Mouse (Mus musculus) cerebellum, postnatal 36 days (tissue): ENCODE data around the gene Taf1a.

Experiments
- DNase-seq, 2 experiments: peaks; one replicate each; pipeline ENCODE4 v3.0.0; 2021 to 2022; ENCODE audit warnings: mixed read lengths in 2 of 2

The Taf1a gene

DNA sequence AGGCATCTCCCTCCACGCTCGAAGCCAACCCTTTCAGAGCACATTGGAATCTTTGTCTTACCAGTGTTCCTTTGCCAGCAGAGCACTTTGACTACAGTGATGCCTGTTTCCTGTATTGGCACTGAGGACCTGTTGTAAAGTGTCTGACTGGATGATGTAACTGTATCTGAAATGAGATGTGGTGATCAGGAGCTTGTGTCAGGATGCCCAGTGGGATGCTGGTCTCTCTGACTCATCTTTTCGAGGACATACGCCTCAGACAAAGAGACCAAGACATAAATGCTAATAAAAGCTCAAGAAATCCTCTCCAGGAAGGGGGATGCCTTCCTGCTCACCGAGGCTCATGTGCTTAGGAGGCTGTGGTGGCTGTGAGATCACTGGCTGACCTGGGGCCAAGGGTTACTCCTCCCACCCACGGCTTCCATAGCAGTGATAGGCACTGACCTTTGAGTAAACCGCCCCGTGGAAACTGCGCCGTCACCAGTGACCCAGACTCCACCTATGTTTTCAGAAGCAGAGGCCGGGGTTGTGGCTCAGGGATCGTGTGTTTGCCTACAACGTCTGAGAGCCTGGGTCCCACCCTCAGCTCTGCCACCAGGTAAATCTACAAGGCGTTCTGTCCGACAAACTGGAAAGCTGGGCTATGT lies 25.4 kb downstream of the Taf1a start:
- DNase-seq: no peak

DNA sequence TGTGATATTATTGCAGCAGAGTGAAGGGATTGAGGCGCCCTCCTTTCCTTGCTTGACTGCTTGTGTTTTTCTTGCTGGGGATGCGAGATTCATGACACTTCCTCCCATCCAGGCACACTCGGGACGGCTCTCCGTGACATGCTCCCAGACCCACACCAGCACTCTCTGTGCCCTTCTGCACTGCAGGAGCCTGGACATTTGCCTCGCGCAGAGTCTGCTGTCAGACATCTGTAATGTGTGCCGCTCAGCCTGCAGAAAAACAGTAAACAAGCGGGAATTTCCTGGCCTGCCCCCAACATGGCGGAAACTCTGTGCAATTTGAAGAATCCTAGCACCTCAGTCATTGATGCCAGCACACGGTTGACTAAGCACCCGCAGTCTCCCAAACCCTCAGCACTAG lies 29.1 kb downstream of the Taf1a start, which contains the start of gene Hhipl2:
TSS of gene Hhipl2 (plus strand) at position 343 of the 400 bp plus-strand sequence.
- no peak for DNase-seq

GRCm38 (mm10) chr1:183419741-183420140 lies 31.0 kb downstream of the Taf1a start:
- peak; percentile 15 to 24 for DNase-seq

- no peak for DNase-seq
These were observed 31.5 kb downstream of the Taf1a start for GRCm38 (mm10) chr1:183420296-183420695.

DNA sequence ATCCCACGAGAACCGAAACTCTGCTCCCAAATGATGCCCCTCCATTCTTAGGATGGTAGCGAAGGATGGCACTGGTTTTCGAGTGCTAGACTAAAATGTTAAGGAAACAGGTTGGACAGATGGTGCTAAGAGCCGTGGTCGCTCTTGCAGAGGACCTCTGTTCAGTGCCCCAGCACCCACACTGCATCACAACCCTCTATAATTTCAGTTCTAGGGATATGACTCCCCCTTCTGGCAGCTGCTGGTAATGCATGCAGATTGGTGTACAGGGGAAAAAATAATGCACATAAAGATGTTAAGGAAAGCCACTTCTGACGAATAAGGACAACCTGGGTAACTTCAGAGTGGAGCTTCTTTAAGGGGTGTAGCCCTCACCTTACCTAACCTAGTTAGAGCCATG lies 35.3 kb downstream of the Taf1a start:
- DNase-seq: no peak

- DNase-seq: no peak
These were observed 46.1 kb downstream of the Taf1a start for GRCm38 (mm10) chr1:183434918-183435317.

DNA sequence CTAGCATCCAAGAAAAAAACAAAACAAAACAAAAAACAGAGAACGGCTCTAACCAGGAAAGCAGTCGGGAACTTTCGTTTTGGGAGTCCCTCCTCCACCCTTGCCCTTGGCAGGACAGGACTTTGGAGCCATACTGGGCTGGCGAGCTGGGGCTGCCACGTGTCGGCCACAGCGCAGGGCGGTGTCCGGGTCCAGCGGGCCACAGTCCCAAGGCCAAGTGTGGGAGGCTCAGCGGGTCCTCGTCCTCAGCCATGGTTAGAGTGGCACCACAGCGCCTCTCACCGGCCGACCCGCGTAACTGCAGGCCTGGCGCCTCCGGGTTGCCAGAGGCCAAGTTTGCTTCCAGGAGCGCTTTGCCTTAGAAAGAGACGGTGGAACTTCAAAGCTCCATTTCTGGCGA lies 50.3 kb downstream of the Taf1a start:
- DNase-seq: peak; percentile 81 to 83

- peak; percentile 79 to 88 for DNase-seq
These were observed 53.4 kb downstream of the Taf1a start for GRCm38 (mm10) chr1:183442015-183442774.

DNA sequence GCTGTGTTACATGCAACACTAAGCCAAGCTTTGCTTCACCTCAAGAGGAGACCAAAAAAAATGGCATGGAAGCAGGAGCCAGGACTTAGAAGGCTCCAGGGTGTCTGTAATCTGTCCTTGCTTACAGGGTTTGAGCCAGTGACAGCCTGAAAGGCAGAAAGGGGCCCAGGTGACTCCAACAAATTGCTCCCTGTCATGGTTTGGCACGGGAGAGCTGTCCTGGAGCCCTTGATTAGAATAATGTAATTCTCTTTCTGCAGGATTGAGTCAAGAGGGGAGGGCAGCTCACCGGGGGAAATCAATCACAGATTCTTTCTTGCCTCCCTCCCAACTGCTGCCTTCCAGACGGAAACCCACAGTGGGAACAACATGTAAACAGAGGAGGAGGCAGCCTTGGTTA lies 64.3 kb downstream of the Taf1a start:
- DNase-seq: no peak
